Mouse (Mus musculus): Measurements from ENCODE around the gene Rhox1. TPM values are rescaled to one million over a fixed set of nuclear protein-coding genes. Genes with fewer than 3 reads are reported as not detected.
A peak's percentile ranks its signal among the peaks of the same experiment; 100 is the strongest.
"Not testable (repeated sequence)": the region's sequence is repeated elsewhere in the genome, so short reads cannot be mapped to it uniquely, and the experiment has no call there.

Rhox1 gene
- not detected in 2 replicates for polyA plus RNA-seq (2012; rRNA removed)

- H3K4me1 ChIP-seq (ENCODE audit: control insufficient read depth, insufficient read depth, low read length); DNase-seq; H3K4me3 ChIP-seq (replicated peaks; ENCODE audit: extremely low read depth, low read depth, low read length): not testable (repeated sequence)
- 55% methylated on average over 1 of the region's 1 CpGs for WGBS
Observed at GRCm38 (mm10) chrX:37222158-37222557, at the start of gene Rhox1. Gene Rhox1 (minus strand): TSS chrX:37222258.

GRCm38 (mm10) chrX:37265038-37265437 is 43.0 kb upstream of the Rhox1 start, which contains the start of gene Rhox4a:
Gene Rhox4a (plus strand): TSS chrX:37265338.
- 96% methylated on average over 11 of the region's 19 CpGs for WGBS
- not testable (repeated sequence) for H3K4me1 ChIP-seq (ENCODE audit: control insufficient read depth, insufficient read depth, low read length); DNase-seq; H3K4me3 ChIP-seq (replicated peaks; ENCODE audit: extremely low read depth, low read depth, low read length)

- WGBS = 87% methylated on average over 1 of the region's 3 CpGs
- DNase-seq; H3K4me1 ChIP-seq (ENCODE audit: control insufficient read depth, insufficient read depth, low read length); H3K4me3 ChIP-seq (replicated peaks; ENCODE audit: extremely low read depth, low read depth, low read length): not testable (repeated sequence)
Observed at GRCm38 (mm10) chrX:37249619-37250018, 27.6 kb upstream of the Rhox1 start, which contains the start of gene Rhox3a. Gene Rhox3a (plus strand): TSS chrX:37249919.

- DNase-seq; H3K4me1 ChIP-seq (ENCODE audit: control insufficient read depth, insufficient read depth, low read length); H3K4me3 ChIP-seq (replicated peaks; ENCODE audit: extremely low read depth, low read depth, low read length): not testable (repeated sequence)
- WGBS = 100% methylated on average over 2 of the region's 9 CpGs
Observed at GRCm38 (mm10) chrX:37244676-37245075, 22.6 kb upstream of the Rhox1 start, which contains the start of gene Rhox2a. Gene Rhox2a (plus strand): TSS chrX:37244976.

GRCm38 (mm10) chrX:37210941-37211340 is 11.1 kb downstream of the Rhox1 start, which contains the start of gene Gm9:
Gene Gm9 (minus strand): TSS chrX:37211041.
- no peak within 1 kb of the TSS for H3K4me3 ChIP-seq (replicated peaks; ENCODE audit: extremely low read depth, low read depth, low read length)
- no peaks in the 10 kb centered on the region for H3K4me1 ChIP-seq (ENCODE audit: control insufficient read depth, insufficient read depth, low read length)
- 79% methylated on average over 10 of the region's 10 CpGs for WGBS
- no peak for DNase-seq
- TF ChIP-seq POLR2A (IDR thresholded peaks at IDR 0.05; ENCODE audit: borderline replicate concordance, extremely low read depth, low read depth, low read length) (no peak), CTCF (IDR thresholded peaks at IDR 0.05; ENCODE audit: insufficient read depth, low read length) (no peak)

GRCm38 (mm10) chrX:37198676-37199075 is 23.4 kb downstream of the Rhox1 start:
- no peak for DNase-seq
- Histone ChIP-seq H3K4me1 (ENCODE audit: control insufficient read depth, insufficient read depth, low read length) (no peaks in the 10 kb centered on the region), H3K4me3 (replicated peaks; ENCODE audit: extremely low read depth, low read depth, low read length) (no peak overlapping the region)
- 44% methylated on average over 8 of the region's 8 CpGs for WGBS
- no peak for TF ChIP-seq CTCF (IDR thresholded peaks at IDR 0.05; ENCODE audit: insufficient read depth, low read length)
- TF ChIP-seq POLR2A (IDR thresholded peaks at IDR 0.05; ENCODE audit: borderline replicate concordance, extremely low read depth, low read depth, low read length) = no peak

- no peak for DNase-seq
- no peak for TF ChIP-seq POLR2A (IDR thresholded peaks at IDR 0.05; ENCODE audit: borderline replicate concordance, extremely low read depth, low read depth, low read length)
- TF ChIP-seq CTCF (IDR thresholded peaks at IDR 0.05; ENCODE audit: insufficient read depth, low read length) = no peak
- peak overlapping the region; percentile 84 for H3K4me3 ChIP-seq (replicated peaks; ENCODE audit: extremely low read depth, low read depth, low read length)
- WGBS = 35% methylated on average over 28 of the region's 28 CpGs
- H3K4me1 ChIP-seq (ENCODE audit: control insufficient read depth, insufficient read depth, low read length) = no peaks in the 10 kb centered on the region
Observed at GRCm38 (mm10) chrX:37191744-37192379, 30.2 kb downstream of the Rhox1 start.

GRCm38 (mm10) chrX:37191105-37191743 is 30.8 kb downstream of the Rhox1 start, which contains the start of the genes Ndufa1 and Rnf113a1:
Gene Ndufa1 (minus strand): TSS chrX:37191163.
Gene Rnf113a1 (plus strand): TSS chrX:37191245.
- WGBS = 32% methylated on average over 63 of the region's 63 CpGs

GRCm38 (mm10) chrX:37190755-37191104 is 31.3 kb downstream of the Rhox1 start:
- DNase-seq = no peak
- no peak for TF ChIP-seq CTCF (IDR thresholded peaks at IDR 0.05; ENCODE audit: insufficient read depth, low read length)
- TF ChIP-seq POLR2A (IDR thresholded peaks at IDR 0.05; ENCODE audit: borderline replicate concordance, extremely low read depth, low read depth, low read length) = no peak
- no peaks in the 10 kb centered on the region for H3K4me1 ChIP-seq (ENCODE audit: control insufficient read depth, insufficient read depth, low read length)
- peak overlapping the region; percentile 84 for H3K4me3 ChIP-seq (replicated peaks; ENCODE audit: extremely low read depth, low read depth, low read length)
- 33% methylated on average over 20 of the region's 20 CpGs for WGBS

More at GRCm38 (mm10) chrX:37191105-37191743, 30.8 kb downstream of the Rhox1 start, which contains the start of the genes Ndufa1 and Rnf113a1:
- peak within 1 kb of the TSS; percentile 84 for H3K4me3 ChIP-seq (replicated peaks; ENCODE audit: extremely low read depth, low read depth, low read length)
- TF ChIP-seq CTCF (IDR thresholded peaks at IDR 0.05; ENCODE audit: insufficient read depth, low read length) (no peak), POLR2A (IDR thresholded peaks at IDR 0.05; ENCODE audit: borderline replicate concordance, extremely low read depth, low read depth, low read length) (no peak)
- DNase-seq = peak; percentile 78
- no peaks in the 10 kb centered on the region for H3K4me1 ChIP-seq (ENCODE audit: control insufficient read depth, insufficient read depth, low read length)

- WGBS = 44% methylated on average over 8 of the region's 8 CpGs
- not testable (repeated sequence) for H3K4me1 ChIP-seq (ENCODE audit: control insufficient read depth, insufficient read depth, low read length); DNase-seq; H3K4me3 ChIP-seq (replicated peaks; ENCODE audit: extremely low read depth, low read depth, low read length)
Observed at GRCm38 (mm10) chrX:37184401-37184800, 37.7 kb downstream of the Rhox1 start.

Measured in lung, adult 2 months (tissue).